ENCODE assay signal across 16 mouse cellular contexts in the genomic region with DNA sequence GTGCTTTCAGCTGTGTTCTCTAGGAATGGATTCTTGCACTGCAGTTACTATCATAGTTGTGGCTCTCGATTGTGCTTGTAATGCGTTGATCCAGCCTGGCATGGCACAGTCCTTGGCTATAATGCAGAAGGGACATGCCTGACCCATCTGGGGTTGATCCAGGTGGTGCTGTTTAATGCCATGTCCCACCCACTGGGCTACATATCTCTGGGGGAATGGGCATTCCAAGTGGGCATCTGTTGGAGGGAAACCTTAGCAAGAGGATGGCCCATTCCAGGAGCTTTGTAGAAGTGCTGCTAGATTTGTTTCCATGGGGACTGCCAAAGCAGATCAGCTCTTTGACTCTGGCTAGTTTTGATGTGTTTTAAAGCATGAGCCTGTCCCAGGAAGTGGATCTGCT.
"Had no signal": no experiment of that assay in that cellular context is flagged by ENCODE, and none has a peak within 500 bp of the region (broad histone marks: within the 10 kb centered on the region; RNA-seq: fewer than 3 reads in every experiment).

No protein-coding gene starts in this region.

- H3K9me3 ChIP-seq: limb, embryonic 13.5 days; liver, embryonic 15.5 days; midbrain, embryonic 12.5 days; neural tube, embryonic 15.5 days had no signal

- H3K27me3 ChIP-seq: limb, embryonic 13.5 days; liver, embryonic 15.5 days; midbrain, embryonic 12.5 days; neural tube, embryonic 15.5 days had no signal

- H3K9ac ChIP-seq: limb, embryonic 13.5 days; liver, embryonic 15.5 days; midbrain, embryonic 12.5 days; neural tube, embryonic 15.5 days had no signal

- H3K27ac ChIP-seq: kidney, postnatal 0 days; limb, embryonic 13.5 days; liver, embryonic 15.5 days; midbrain, embryonic 12.5 days; neural tube, embryonic 15.5 days had no signal

- H3K36me3 ChIP-seq: limb, embryonic 13.5 days; liver, embryonic 15.5 days; midbrain, embryonic 12.5 days had no signal

- DNase-seq: kidney, postnatal 36 days; layer of hippocampus, adult 9-11 months; layer of hippocampus, postnatal 36 days; lung, adult 2 months; lung, postnatal 10 days; lung, postnatal 4 days; right cerebral cortex, postnatal 4 days; spleen, adult 18-20 months; thymus, adult 18-20 months; thymus, postnatal 14 days had no signal

- H3K4me1 ChIP-seq: liver, embryonic 15.5 days; midbrain, embryonic 12.5 days had no signal

- H3K4me2 ChIP-seq: limb, embryonic 13.5 days; liver, embryonic 15.5 days; midbrain, embryonic 12.5 days; neural tube, embryonic 15.5 days had no signal

- H3K4me3 ChIP-seq: limb, embryonic 13.5 days; liver, embryonic 15.5 days; midbrain, embryonic 12.5 days; myocyte; neural tube, embryonic 15.5 days had no signal
